Mouse (Mus musculus): Measurements from ENCODE around the gene Rpain.

Gene Rpain

DNA sequence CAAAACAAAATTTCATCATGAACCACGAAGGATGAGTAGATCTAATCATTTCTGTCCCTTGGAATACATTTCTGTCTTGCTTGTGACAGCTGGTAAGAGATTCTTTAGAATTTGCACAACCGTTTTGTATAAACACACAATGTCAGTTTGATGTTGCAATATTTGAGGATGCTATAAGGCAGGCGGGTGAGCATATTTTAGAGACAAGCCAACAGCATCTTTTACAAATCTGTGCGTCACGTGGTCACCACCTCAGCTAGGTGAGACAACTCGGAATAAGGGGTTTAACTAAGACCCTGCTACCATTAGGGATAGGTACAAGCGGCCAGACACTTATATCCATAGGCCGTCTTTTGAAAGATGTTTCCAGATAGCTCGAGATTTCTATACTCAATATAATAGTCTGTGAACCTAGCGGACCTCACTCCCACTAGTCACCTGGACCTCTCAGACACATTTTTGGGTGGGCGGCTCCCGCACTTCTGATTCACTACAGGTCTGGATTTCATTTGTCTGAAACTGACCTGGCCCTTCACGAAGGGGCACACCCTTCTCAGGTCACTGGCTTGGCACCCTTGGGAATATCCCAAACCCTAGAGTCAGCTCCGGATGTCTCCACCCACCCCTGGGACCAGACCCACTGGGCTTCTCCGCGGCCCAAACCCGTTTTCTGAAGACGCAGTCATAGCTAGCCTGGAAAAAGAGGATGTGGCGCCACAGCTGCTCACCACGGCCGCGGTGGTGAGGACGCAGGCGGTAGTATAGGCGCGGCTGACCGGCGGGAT, 48.6 kb downstream of the Rpain start:
- Histone ChIP-seq H3K36me3 (ENCODE audit: control insufficient read depth, insufficient read depth, low read length, poor library complexity, severe bottlenecking) (peaks cover 7% of the 10 kb centered on the region; the same call in 1 of the 2 replicates), H3K27me3 (ENCODE audit: control insufficient read depth, insufficient read depth, low read length, poor library complexity, severe bottlenecking) (no peaks in the 10 kb centered on the region)
- DNase-seq (ENCODE audit: low read depth, low spot score): no peak

DNA sequence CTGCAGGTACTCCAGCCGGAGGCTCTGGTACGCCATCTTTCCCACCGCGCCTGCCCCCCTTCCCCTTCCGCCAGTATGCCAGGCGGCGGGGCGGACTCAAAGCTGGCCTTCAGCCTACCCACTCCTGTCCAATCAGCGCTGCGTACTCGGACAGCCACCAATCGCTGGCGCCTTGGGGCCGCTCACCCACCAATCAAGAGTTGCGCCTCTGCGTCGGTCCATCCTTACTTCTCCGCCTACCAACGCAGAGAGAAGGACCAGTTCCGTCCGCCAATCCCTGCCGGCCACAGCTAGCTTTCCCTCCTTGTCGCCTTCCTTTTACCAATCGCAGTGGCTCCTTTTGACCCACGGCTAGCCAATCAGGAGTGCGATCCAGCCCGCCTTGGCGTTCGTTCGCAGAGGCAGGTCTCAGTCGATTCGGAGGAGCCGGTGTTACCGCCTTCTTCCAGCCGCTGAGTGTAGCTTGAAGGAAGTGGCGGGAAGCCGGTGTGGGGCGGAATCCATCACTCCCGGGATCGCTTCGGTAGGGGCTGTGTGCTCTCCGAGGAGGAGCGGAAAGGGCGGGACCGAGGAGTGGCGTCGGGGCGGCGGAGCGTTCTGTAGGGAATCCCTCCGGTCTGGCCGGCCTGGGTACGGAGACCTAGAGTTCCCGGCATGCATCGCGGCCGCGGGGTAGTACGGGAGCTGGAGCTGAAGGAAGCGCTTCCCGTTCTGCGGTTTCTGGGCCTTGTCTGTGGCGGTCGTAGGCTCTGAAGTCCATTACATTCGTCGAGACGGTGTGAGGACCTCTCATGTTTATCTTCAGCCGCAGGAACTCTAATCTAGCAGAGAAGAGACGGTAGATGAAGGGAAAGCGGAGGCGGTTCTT, 49.4 kb downstream of the Rpain start, which contains the start of the genes Mis12 and Derl2:
Gene Mis12 (plus strand): TSS at position 411 of the 868 bp plus-strand sequence.
Gene Derl2 (minus strand): TSS at position 641 of the 868 bp plus-strand sequence.
- Histone ChIP-seq H3K27me3 (ENCODE audit: control insufficient read depth, insufficient read depth, low read length, poor library complexity, severe bottlenecking) (no peaks in the 10 kb centered on the region), H3K36me3 (ENCODE audit: control insufficient read depth, insufficient read depth, low read length, poor library complexity, severe bottlenecking) (peaks cover 9% of the 10 kb centered on the region; the same call in 1 of the 2 replicates)
- DNase-seq (ENCODE audit: low read depth, low spot score): peak; percentile 99

Measured in splenic B cell, adult 2 months (primary cell).